Mouse (Mus musculus): ENCODE measurements around the gene Lyrm2.

DNA sequence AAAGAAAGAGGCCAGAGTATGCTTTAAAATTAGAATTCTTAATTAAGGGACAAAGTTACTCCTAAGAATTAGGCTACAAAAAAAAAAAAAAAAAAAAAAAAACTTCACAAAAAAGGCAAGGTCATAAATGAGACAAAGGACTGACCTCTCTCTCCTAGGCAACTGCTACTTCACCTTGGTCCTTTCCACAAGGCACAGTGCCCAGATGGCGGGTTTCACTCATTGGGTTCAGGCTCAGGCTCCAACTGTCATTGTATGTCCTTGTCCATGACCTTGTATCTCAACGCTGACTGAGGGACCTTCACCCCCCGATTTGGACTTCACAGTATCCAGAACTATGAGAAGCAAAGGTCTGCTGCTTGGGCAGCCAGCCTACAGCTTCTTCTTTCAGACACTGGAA is 38.3 kb downstream of the Lyrm2 start:
- TF ChIP-seq GATA1 (IDR thresholded peaks at IDR 0.05; ENCODE audit: borderline replicate concordance, low read length) (no peak), FLI1 (IDR thresholded peaks at IDR 0.05; ENCODE audit: low read length) (no peak)
